Mouse (Mus musculus): ENCODE results near the gene 4921504E06Rik. TPM values are rescaled to one million over a fixed set of nuclear protein-coding genes. Genes with fewer than 3 reads are reported as not detected.

Gene 4921504E06Rik
- polyA plus RNA-seq, 1 experiment, result 0.12 TPM

DNA sequence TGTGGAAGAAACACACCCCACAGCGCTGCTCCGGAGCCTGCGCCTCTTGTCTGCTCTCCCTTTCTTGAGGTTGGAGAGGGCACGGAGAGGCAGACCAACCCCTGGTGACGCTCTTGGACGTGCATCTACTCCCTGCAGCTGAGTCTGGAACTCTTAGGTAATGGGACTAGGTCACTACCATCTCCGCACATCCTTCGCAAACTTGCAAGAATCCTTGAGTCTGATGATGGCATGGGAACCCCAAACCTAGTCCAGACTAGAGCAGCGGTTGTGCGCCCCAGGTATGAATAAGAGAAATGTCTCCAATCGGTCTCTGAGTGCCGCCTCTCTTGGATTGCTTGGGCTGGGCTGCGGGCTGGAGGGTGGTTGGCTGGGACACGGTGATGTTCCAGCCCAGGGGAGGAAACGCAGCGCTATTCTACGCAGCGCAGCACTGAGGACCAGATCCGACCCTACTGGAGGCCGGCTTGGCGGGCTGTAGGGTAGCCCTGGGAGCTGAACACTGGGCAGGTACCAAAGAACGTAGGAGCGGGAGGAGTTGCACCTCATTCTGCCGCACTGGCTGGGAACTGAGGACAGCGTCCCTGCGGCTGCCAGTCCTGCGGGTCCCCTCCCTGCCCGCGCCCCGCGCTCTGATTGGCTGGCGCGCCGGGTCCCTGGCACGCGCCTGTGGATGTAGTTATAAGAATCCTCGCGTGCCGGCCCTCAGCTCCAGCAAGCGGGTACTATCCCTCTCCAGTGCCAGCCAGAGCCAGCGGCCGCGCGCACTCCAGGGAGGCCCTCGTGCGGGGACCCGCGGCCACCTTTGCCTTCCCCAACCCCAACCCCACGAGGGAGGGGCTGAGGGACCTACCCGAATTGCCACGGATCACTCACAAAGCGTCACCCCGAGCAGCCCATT is 108.5 kb downstream of the 4921504E06Rik start, which contains the start of gene Ptf1a:
TSS of gene Ptf1a (plus strand) at position 733 of the 901 bp plus-strand sequence.
- TF ChIP-seq CTCF (IDR thresholded peaks at IDR 0.05; ENCODE audit: borderline replicate concordance, extremely low read depth, insufficient read depth, insufficient read length), result no peak
- no peak for TF ChIP-seq POLR2A (IDR thresholded peaks at IDR 0.05; ENCODE audit: borderline replicate concordance, extremely low read depth, insufficient read depth, insufficient read length, poor library complexity, severe bottlenecking)
- DNase-seq (ENCODE audit: low read depth), result peak; percentile 73

DNA sequence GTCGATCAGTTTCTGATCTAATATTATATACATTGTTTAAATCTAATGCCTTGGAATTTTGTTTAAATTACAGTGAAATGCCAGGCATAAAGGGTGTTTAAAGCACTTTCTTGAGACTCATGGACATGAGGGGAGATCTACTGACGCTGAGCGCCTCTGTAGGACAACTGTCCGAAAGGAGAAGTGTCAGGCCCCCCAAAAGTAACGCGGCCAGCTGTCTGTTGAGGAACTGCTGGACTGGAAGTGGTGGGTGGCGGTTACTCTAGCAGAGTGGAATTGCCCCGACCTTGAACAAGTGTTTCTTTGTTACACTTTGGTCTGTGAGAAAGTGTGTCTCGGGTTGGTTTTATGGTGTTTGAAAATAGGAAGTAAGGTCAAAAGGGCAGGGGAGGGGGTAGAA is 109.4 kb downstream of the 4921504E06Rik start:
- TF ChIP-seq CTCF (IDR thresholded peaks at IDR 0.05; ENCODE audit: borderline replicate concordance, extremely low read depth, insufficient read depth, insufficient read length), result no peak
- no peak for TF ChIP-seq POLR2A (IDR thresholded peaks at IDR 0.05; ENCODE audit: borderline replicate concordance, extremely low read depth, insufficient read depth, insufficient read length, poor library complexity, severe bottlenecking)
- DNase-seq (ENCODE audit: low read depth), result no peak

DNA sequence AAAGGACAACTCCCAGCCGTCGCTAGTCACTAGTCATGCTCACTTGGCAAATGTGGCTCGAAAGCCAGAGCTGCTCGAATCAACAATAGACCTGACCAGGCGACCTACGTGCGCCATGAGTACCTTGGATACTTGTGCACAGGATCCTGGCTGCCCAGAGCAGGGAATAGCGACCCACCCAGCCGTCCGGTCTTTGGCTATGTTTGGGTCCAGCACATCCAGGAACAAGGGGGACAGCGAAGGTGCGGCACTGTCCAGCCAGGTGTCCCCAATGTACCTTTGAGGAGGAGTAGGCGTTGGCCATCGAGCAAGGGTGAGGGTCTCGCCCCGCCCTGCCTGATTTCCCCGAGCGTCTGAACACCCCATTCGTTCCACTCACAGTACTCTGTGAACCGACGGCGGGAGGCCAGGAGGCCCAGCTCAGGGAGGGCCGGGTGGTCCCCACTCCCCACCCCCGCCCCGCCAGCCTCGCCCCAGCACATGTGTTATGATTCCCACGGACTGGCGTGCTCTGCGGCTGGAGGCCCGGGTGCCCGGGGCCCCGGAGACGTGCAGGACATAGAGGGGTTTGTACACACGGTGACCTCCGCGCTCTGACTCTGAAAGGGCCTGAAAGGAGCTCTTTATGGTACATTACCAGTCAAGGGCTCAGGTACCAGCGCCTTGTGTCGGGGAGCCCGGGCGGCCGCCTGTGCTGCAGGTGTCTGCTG is 121.9 kb downstream of the 4921504E06Rik start:
- no peak for TF ChIP-seq POLR2A (IDR thresholded peaks at IDR 0.05; ENCODE audit: borderline replicate concordance, extremely low read depth, insufficient read depth, insufficient read length, poor library complexity, severe bottlenecking)
- no peak for TF ChIP-seq CTCF (IDR thresholded peaks at IDR 0.05; ENCODE audit: borderline replicate concordance, extremely low read depth, insufficient read depth, insufficient read length)

DNA sequence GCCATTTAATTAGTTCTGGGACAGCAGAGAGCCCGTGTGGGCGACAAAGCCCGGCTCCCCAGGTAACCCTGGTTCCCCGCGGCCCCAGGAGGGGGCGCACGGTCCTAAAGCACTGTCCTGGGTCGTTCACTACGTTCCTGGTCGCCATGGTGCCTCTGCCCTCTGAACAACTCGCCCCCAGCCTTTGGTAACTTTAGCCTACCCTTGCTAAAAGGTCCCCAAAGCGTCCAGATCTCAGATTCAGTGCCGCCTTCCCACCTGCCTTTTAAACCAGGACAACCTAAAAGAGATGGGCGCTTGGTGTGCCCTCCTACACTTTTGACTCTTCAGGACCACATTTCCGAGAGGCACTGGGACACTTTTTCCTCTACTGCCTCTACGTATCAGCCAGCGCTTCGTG is 122.5 kb downstream of the 4921504E06Rik start:
- DNase-seq (ENCODE audit: low read depth), result peak; percentile 44
- TF ChIP-seq CTCF (IDR thresholded peaks at IDR 0.05; ENCODE audit: borderline replicate concordance, extremely low read depth, insufficient read depth, insufficient read length) (peak; percentile 57), POLR2A (IDR thresholded peaks at IDR 0.05; ENCODE audit: borderline replicate concordance, extremely low read depth, insufficient read depth, insufficient read length, poor library complexity, severe bottlenecking) (no peak)

More for the DNA sequence above, 121.9 kb downstream of the 4921504E06Rik start:
- peak; percentile 9 for DNase-seq (ENCODE audit: low read depth)

DNA sequence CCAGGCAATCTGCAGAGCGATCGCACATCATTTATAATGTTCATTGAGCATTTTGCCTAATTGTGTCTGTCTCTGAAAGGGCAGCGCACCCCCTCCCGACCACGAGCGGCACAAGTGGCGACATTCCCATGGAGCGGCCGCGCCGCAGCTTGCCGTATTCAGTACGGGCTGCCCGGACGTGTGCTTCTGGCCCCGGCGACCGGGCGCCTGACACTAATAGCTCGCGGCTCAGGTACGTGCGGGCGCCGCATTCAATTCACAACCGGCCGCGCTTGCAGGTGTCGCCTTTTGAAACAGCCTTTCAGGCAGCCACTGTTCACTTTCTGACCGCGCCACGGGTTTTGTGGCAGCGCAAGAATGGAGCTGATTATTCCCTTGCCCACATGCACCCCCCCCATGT is 123.0 kb downstream of the 4921504E06Rik start:
- peak; percentile 57 for DNase-seq (ENCODE audit: low read depth)
- TF ChIP-seq POLR2A (IDR thresholded peaks at IDR 0.05; ENCODE audit: borderline replicate concordance, extremely low read depth, insufficient read depth, insufficient read length, poor library complexity, severe bottlenecking) (no peak), CTCF (IDR thresholded peaks at IDR 0.05; ENCODE audit: borderline replicate concordance, extremely low read depth, insufficient read depth, insufficient read length) (no peak)

DNA sequence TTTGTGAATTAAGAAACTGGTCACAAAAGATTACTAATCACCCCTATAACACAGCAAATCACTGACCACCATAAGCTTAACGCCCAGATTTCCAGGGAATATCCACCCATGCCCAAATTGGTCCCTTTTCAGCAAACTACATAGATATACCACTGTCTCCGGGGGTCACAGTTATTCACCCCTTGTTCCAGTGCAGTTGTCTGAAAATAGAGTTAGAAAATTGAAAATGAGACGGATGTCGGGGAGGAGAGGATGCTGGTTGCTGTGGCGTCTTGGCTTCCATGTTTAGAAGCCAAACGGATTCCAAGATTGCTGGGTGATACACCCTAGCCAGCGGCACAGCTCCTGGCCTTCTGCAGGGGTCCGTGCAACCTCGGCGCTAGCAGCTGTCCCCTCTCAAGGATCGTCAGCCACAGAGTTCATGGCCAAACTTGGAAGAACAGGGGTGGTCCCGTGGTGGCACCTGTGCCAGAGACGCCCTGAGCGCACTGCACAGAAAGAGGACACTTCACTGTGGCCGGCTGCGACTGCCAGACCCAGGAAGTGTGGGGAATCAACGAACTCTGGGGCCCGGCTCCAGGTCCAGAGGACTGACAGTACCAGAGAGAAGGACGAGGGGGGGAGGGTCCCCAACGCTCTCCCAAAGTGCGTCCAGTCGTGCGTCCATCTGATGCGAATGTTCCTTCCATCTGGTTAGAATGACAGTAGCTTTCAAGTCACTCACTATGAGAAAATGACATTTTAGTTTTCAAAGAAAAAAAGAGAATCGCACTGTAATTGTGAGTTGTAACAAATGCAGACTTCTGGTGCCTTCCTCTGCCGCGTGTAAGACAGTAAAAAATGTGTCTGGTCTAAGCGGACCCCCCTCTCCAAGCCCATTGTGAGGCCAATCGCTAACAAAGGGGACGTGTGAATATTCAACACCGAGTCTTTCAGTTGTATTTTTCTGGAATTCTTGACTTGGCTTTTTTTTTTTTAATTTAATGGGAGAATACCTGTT is 123.7 kb downstream of the 4921504E06Rik start:
- peak; percentile 35 for DNase-seq (ENCODE audit: low read depth)
- TF ChIP-seq CTCF (IDR thresholded peaks at IDR 0.05; ENCODE audit: borderline replicate concordance, extremely low read depth, insufficient read depth, insufficient read length), result no peak
- TF ChIP-seq POLR2A (IDR thresholded peaks at IDR 0.05; ENCODE audit: borderline replicate concordance, extremely low read depth, insufficient read depth, insufficient read length, poor library complexity, severe bottlenecking), result no peak

DNA sequence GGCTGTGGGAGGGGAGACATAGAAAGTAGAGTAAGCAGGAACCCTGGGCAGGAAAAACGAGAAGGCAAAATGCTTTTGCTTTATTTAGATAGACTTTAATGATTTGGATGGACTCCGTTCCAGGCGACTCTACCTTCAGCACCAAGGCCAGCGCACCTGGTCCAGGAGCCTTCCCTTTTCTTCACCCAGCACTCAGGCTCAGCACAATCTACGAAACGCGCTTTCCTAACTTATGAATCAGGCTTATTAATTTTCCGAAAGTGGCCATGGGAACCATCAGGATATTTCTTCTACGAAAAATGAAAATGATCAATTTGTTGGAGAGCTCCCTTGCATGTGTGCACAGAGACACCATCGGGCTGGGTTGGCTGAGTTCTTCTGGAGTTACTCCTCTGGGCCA is 124.7 kb downstream of the 4921504E06Rik start:
- TF ChIP-seq POLR2A (IDR thresholded peaks at IDR 0.05; ENCODE audit: borderline replicate concordance, extremely low read depth, insufficient read depth, insufficient read length, poor library complexity, severe bottlenecking), result no peak
- TF ChIP-seq CTCF (IDR thresholded peaks at IDR 0.05; ENCODE audit: borderline replicate concordance, extremely low read depth, insufficient read depth, insufficient read length), result no peak
- peak; percentile 48 for DNase-seq (ENCODE audit: low read depth)

DNA sequence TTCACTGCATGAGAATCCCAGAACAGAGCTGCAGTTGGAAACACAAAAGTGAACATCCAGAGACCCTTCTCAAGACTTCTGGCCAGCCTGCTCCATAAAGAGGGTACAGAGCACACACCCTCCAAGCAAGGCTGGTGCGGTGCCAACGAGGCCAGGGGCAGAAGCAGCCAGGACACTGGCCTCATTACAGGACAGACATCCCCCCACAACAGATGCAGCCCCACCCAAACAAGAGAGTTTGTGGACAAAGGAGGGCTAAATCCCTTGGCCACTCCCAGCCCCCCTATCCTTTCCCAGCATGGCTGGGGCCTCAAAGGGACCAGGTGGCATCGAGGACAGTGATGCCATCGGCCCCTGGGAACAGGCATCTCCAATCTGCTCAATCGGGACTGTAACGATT is 130.6 kb downstream of the 4921504E06Rik start:
- DNase-seq (ENCODE audit: low read depth), result no peak
- no peak for TF ChIP-seq POLR2A (IDR thresholded peaks at IDR 0.05; ENCODE audit: borderline replicate concordance, extremely low read depth, insufficient read depth, insufficient read length, poor library complexity, severe bottlenecking)
- no peak for TF ChIP-seq CTCF (IDR thresholded peaks at IDR 0.05; ENCODE audit: borderline replicate concordance, extremely low read depth, insufficient read depth, insufficient read length)

DNA sequence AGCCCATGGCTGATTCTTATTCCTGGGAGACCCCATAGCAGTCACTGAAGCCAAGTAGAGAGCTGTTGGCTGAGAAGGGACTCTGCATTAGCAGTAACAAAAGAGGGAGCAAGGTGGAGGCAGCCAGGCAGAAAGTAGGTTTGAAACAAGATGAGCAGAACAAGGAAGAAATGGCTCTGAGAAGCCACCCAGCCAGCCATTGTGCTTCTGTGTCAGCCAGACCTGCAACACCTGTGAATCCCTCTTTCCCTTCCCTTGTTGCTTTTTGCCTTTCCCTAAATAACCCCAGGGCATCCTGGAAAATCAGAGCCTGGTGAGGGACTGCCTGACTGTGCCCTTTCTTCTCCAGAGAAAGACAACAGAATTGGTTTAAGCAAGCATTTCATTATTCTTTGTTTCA is 131.5 kb downstream of the 4921504E06Rik start:
- TF ChIP-seq CTCF (IDR thresholded peaks at IDR 0.05; ENCODE audit: borderline replicate concordance, extremely low read depth, insufficient read depth, insufficient read length), result no peak
- TF ChIP-seq POLR2A (IDR thresholded peaks at IDR 0.05; ENCODE audit: borderline replicate concordance, extremely low read depth, insufficient read depth, insufficient read length, poor library complexity, severe bottlenecking), result no peak
- DNase-seq (ENCODE audit: low read depth), result no peak

DNA sequence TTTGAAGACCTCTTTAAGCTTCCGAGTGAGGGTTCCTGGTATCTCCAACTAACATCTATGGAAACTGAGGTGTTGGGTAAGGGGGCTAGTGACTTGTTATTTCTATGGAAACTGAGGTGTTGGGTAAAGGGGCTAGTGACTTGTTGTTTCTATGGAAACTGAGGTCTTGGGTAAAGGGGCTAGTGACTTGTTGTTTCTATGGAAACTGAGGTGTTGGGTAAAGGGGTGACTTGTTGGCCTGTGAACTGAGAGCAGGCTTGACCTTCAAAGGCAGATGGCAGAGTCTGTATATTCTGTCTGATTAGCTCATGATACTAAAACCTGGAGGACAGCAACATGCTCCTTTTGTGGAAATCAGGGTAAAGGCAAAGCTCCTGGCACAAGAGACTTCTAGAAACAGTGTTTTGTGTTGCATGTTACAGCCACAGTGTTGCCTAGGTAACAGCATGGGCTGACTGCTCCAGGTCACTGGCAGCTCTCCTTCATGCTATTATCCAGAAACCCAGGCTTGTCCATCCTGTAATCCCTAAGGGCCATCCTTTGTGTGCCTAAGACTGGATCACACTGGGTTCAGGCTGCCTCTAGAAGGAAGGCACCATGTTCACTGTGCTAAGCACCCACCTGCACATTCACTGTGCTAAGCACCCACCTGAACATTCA is 133.9 kb downstream of the 4921504E06Rik start:
- TF ChIP-seq CTCF (IDR thresholded peaks at IDR 0.05; ENCODE audit: borderline replicate concordance, extremely low read depth, insufficient read depth, insufficient read length), result no peak
- TF ChIP-seq POLR2A (IDR thresholded peaks at IDR 0.05; ENCODE audit: borderline replicate concordance, extremely low read depth, insufficient read depth, insufficient read length, poor library complexity, severe bottlenecking), result no peak
- peak; percentile 47 for DNase-seq (ENCODE audit: low read depth)
